Mouse (Mus musculus) forebrain, embryonic 10.5 days (tissue): ENCODE data around the gene Klhdc1. TPM values are rescaled to one million over a fixed set of nuclear protein-coding genes. Genes with fewer than 3 reads are reported as not detected.

Source experiments
- DNase-seq: peaks from one replicate; pipeline ENCODE4 v3.0.0-alpha.2; 2017; ENCODE audit warnings: low spot score; ENCODE audit errors: extremely low spot score
- H3K27ac ChIP-seq: fragments of 300-500 bp; sonication (generic); 2 replicates; pipeline ENCODE4 v1.5.1; 2016; ENCODE audit warnings: mild to moderate bottlenecking
- H3K27me3 ChIP-seq: fragments of 300-500 bp; sonication (generic); 2 replicates; pipeline ENCODE4 v1.6.1; 2016; ENCODE audit warnings: mild to moderate bottlenecking; ENCODE audit not compliant: poor library complexity, severe bottlenecking
- H3K36me3 ChIP-seq: fragments of 300-500 bp; sonication (generic); replicated peaks from 2 replicates; pipeline ENCODE4 v1.6.1; 2016; ENCODE audit warnings: mild to moderate bottlenecking, moderate library complexity
- H3K4me1 ChIP-seq: fragments of 300-500 bp; sonication (generic); 2 replicates; pipeline ENCODE4 v1.6.1; 2016
- H3K4me3 ChIP-seq: fragments of 300-500 bp; sonication (generic); 2 replicates; pipeline ENCODE4 v1.5.1; 2016; ENCODE audit warnings: mild to moderate bottlenecking, moderate library complexity
- H3K9me3 ChIP-seq: fragments of 300-500 bp; sonication (generic); 2 replicates; pipeline ENCODE4 v1.6.1; 2016; ENCODE audit warnings: mild to moderate bottlenecking, moderate library complexity
- WGBS: fragments of 180-500 bp; shearing (Covaris S2); methylation state at CpG from one replicate; pipeline ENCODE4 v1.1.7; 2016; 5-methylcytosine and 5-hydroxymethylcytosine counted together
- polyA plus RNA-seq: library from polyadenylated mRNA; unstranded; fragments of >200 nt; fragmentation: Nextera tagmentation; extraction: Ambion mirVana; gene quantifications from 2 replicates; pipeline ENCODE4 v1.2.1, GENCODE M21; 2016

The Klhdc1 gene
- polyA plus RNA-seq, 1 experiment from 2014 or later, result 3.3 TPM

GRCm38 (mm10) chr12:69241771-69242431 lies 925 bp downstream of the Klhdc1 start:
- Histone ChIP-seq H3K27me3 (no peaks in the 10 kb centered on the region), H3K4me1 (peaks cover 14% of the 10 kb centered on the region), H3K36me3 (no peaks in the 10 kb centered on the region), H3K9me3 (no peaks in the 10 kb centered on the region), H3K4me3 (peak overlapping the region; percentile 84), H3K27ac (peak overlapping the region; percentile 92)
- peak; percentile 76 for DNase-seq
- WGBS, result under 1% methylated on average over 64 of the region's 64 CpGs

GRCm38 (mm10) chr12:69249766-69250165 lies 8.8 kb downstream of the Klhdc1 start:
- Histone ChIP-seq H3K27me3 (no peaks in the 10 kb centered on the region), H3K4me1 (peaks cover 10% of the 10 kb centered on the region; the same call in 1 of the 2 replicates), H3K4me3 (no peak overlapping the region), H3K9me3 (no peaks in the 10 kb centered on the region), H3K27ac (no peak overlapping the region), H3K36me3 (no peaks in the 10 kb centered on the region)
- WGBS, result 88% methylated on average over 4 of the region's 4 CpGs
- no peak for DNase-seq

- no peaks in the 10 kb centered on the region for H3K36me3 ChIP-seq
- peaks cover 10% of the 10 kb centered on the region; the same call in 1 of the 2 replicates for H3K4me1 ChIP-seq
- WGBS, result 83% methylated on average over 8 of the region's 8 CpGs
- H3K9me3 ChIP-seq, result no peaks in the 10 kb centered on the region
- H3K27me3 ChIP-seq, result no peaks in the 10 kb centered on the region
- H3K27ac ChIP-seq, result no peak overlapping the region
- no peak overlapping the region for H3K4me3 ChIP-seq
- no peak for DNase-seq
These were observed 9.8 kb downstream of the Klhdc1 start for GRCm38 (mm10) chr12:69250756-69251155.

- 89% methylated on average over 1 of the region's 1 CpGs for WGBS
These were observed 12.8 kb downstream of the Klhdc1 start for GRCm38 (mm10) chr12:69253806-69254205.

DNA sequence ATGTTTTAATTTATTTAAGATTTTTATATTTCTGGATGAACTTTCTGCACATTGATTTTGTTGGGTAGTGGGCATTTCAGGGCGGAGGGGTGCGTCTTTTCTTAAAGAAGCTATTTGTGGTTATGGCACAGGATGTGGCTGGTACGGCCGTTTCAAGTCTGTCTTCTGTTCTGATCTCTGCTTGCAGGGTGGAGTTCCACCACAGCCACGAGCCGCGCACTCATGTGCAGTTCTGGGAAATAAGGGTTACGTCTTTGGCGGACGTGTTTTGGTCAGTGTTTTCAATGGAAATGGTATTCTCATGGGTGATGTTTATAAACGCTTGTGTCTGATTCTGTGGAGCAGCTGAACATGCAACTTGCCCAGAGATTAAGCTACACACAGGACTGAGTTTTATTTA lies 16.9 kb downstream of the Klhdc1 start:
- no peak overlapping the region for H3K4me3 ChIP-seq
- no peak overlapping the region for H3K27ac ChIP-seq
- no peak for DNase-seq
- no peaks in the 10 kb centered on the region for H3K36me3 ChIP-seq
- peaks cover 8% of the 10 kb centered on the region; the same call in 1 of the 2 replicates for H3K4me1 ChIP-seq
- no peaks in the 10 kb centered on the region for H3K27me3 ChIP-seq
- no peaks in the 10 kb centered on the region for H3K9me3 ChIP-seq
- 91% methylated on average over 11 of the region's 11 CpGs for WGBS

More at GRCm38 (mm10) chr12:69253806-69254205, 12.8 kb downstream of the Klhdc1 start:
- DNase-seq, result no peak
- Histone ChIP-seq H3K4me3 (no peak overlapping the region), H3K27ac (no peak overlapping the region), H3K36me3 (no peaks in the 10 kb centered on the region), H3K9me3 (no peaks in the 10 kb centered on the region), H3K27me3 (no peaks in the 10 kb centered on the region), H3K4me1 (peaks cover 10% of the 10 kb centered on the region; the same call in 1 of the 2 replicates)

DNA sequence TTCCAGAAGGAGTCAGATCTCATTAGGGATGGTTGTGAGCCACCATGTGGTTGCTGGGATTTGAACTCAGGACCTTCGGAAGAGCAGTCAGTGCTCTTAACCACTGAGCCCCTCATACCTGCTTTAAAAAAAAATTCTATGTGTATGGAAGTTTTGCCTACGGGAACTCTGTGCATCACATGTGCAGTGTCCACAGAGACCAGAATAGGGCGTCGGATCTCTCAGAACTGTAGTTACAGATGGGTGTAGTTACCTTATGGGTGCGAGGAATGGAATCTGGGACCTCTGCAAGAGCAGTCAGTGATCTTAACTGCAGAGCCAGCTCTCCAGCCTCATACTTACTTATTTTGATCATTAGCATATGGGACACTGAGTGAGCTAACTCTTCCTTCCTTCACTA lies 21.3 kb downstream of the Klhdc1 start:
- Histone ChIP-seq H3K36me3 (no peaks in the 10 kb centered on the region), H3K4me3 (no peak overlapping the region), H3K27me3 (no peaks in the 10 kb centered on the region), H3K4me1 (no peaks in the 10 kb centered on the region), H3K9me3 (no peaks in the 10 kb centered on the region), H3K27ac (no peak overlapping the region)
- no peak for DNase-seq
- 97% methylated on average over 5 of the region's 5 CpGs for WGBS

DNA sequence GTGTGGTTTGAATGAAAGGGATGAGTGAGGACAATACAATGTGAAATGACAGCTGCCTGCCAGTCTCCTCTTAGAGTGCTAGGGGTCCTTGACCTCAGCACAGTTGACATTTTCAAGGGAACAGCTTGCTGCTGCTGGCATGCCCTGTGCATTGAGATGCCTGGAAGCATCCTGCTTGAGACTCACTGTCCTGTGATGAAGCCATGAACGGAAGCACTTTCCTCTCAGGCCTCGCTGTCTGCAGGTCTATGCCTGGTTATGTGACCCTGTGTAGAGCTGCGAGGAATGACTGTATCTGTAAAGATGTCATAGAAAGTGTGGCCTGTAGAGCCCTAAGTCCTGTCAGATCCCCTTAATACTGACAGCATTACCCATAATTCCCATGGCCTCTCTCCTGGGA lies 24.1 kb downstream of the Klhdc1 start:
- DNase-seq, result no peak
- Histone ChIP-seq H3K36me3 (no peaks in the 10 kb centered on the region), H3K27ac (no peak overlapping the region), H3K4me1 (no peaks in the 10 kb centered on the region), H3K9me3 (no peaks in the 10 kb centered on the region), H3K4me3 (no peak overlapping the region), H3K27me3 (no peaks in the 10 kb centered on the region)
- WGBS, result 87% methylated on average over 3 of the region's 3 CpGs

DNA sequence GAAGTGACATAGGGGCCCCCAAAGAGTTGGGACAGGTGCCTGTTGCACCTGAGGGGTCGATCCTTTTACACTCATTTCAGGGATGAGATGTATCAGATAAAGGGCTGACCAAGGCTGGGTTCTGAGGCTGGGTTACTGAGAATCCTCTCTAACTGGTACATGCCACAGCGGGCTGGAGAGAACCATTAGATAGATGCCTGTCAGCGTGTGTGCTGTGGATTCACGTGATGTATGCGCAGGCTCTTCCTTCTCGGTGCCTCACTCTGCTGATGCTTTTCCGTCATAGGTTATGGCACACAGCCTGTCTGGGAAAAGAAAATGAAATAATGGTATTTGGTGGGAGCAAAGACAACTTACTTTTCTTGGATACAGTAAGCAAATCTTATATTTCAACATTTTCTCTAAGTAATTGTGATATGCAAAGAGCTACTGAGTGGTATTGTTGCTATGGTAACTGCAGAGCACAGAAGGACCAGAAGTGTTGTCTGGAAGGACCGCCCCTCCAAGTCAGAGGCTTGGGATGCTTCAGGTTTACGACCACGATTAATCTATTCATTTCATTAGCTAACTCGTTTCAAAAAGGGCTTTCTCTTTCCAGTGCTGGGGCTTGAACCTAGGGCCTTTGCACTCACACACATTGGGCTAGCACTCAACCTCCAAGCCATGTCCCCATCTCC lies 27.1 kb downstream of the Klhdc1 start:
- 82% methylated on average over 11 of the region's 11 CpGs for WGBS
- Histone ChIP-seq H3K27me3 (no peaks in the 10 kb centered on the region), H3K4me1 (no peaks in the 10 kb centered on the region)

DNA sequence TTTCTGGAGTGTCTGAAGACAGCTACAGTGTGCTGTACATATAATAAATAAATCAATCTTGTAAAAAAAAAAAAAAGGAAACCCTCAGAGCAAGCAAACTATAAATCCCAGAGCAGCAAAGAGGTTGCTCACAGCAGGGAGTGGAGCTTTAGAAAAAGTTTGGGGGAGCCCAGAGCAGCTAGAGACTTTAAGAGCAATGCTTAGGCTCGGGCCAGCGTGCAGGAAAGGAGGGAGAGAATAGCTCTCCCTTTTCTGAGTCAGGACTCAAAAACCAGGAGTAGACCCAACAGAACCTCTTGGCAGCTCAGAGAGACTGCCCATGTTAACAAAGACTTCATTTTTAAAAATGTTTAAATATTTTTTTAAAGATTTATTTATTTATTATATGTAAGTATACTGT lies 28.0 kb downstream of the Klhdc1 start:
- 81% methylated on average over 2 of the region's 2 CpGs for WGBS

More for the DNA sequence above, 27.1 kb downstream of the Klhdc1 start:
- DNase-seq, result no peak
- H3K9me3 ChIP-seq, result no peaks in the 10 kb centered on the region
- no peaks in the 10 kb centered on the region for H3K36me3 ChIP-seq
- no peak overlapping the region for H3K4me3 ChIP-seq
- H3K27ac ChIP-seq, result no peak overlapping the region

DNA sequence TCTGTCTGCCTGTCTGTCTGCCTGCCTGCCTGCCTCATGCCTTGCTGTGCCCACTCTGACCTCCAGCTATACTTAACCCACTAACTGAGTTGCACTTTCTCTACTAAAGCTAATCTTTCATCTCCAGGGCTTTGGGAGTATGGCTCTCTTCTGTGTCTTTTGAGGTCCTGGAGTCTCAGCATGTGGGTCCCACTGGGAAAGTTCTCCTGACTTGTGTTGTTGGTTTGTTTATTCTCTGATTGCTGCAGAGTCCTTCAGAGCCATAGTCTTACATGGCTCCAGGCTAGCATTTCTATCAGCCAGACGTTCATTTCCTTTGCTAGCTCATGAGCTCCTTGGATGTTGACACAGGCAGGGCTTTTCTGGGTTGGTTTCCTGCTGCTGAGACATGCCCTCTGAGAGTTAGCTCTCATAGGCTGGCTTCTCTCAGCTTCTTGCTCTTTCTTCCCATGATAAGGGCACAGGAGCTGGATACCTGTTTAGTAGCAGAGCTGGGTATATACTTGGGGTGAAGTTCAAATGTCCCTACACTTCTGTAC lies 39.0 kb downstream of the Klhdc1 start:
- Histone ChIP-seq H3K36me3 (no peaks in the 10 kb centered on the region), H3K4me3 (no peak overlapping the region), H3K27me3 (no peaks in the 10 kb centered on the region), H3K27ac (no peak overlapping the region), H3K4me1 (no peaks in the 10 kb centered on the region), H3K9me3 (no peaks in the 10 kb centered on the region)
- 64% methylated on average over 1 of the region's 1 CpGs for WGBS
- no peak for DNase-seq

More for the DNA sequence above, 28.0 kb downstream of the Klhdc1 start:
- Histone ChIP-seq H3K9me3 (no peaks in the 10 kb centered on the region), H3K36me3 (no peaks in the 10 kb centered on the region), H3K4me1 (no peaks in the 10 kb centered on the region), H3K27me3 (no peaks in the 10 kb centered on the region), H3K4me3 (no peak overlapping the region), H3K27ac (no peak overlapping the region)
- no peak for DNase-seq

DNA sequence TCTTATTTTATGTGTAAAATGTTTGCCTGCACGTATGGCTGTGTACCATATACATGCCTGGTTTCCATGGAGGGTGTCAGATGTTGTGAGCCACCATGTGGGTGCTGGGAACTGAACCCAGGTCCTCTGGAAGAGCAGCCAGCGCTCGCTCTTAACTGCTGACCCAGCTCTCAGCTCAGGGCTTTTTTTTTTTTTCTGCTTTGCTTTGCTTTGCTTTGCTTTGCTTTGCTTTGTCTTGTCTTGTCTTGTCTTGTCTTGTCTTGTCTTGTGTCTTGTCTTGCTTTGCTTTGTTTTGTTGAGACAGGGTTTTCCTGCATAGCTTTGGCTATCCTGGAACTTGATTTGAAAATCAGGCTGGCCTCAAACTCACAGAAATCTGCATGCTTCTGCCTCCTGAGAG lies 39.9 kb downstream of the Klhdc1 start:
- no peaks in the 10 kb centered on the region for H3K27me3 ChIP-seq
- no peaks in the 10 kb centered on the region for H3K9me3 ChIP-seq
- no peak overlapping the region for H3K27ac ChIP-seq
- 94% methylated on average over 3 of the region's 3 CpGs for WGBS
- H3K4me1 ChIP-seq, result no peaks in the 10 kb centered on the region
- H3K4me3 ChIP-seq, result no peak overlapping the region
- no peak for DNase-seq
- H3K36me3 ChIP-seq, result no peaks in the 10 kb centered on the region

DNA sequence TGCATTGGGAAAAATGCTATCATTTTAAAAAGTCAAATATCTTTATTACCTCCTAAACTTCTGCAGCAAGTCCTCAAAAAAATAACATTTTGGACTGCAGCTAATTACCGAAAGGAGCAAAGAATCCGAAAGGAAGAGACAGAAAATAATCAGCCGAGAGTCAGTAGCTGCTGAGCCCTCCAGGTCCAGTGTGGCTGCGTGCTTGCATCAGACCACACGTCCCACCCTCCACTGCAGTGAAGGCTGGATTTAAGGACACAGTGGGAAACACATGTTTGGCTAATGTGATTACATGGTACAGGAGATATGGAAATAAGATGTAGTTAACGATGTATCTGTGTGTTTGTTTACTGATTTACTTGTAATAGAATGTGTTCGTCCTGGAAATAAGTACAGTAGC lies 42.2 kb downstream of the Klhdc1 start:
- WGBS, result 91% methylated on average over 7 of the region's 7 CpGs

DNA sequence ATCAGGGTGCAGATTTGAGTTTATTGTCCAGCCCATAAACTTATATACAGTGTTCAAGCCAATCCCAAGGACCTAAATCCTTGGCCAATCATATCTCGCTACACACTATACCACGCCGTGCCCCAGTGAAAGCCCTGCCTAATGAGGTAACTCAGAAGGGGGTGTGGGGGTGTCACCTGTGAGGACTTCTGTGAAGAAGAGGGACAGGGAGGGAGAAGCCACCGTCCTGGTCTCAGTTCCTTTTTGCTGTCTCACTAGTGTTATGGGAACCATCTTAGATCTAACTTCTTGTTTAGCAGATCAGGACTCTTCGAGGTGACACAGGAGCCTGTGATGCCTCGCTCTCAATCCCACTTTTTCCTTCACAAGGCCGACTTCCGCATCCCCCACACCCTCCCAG lies 46.6 kb downstream of the Klhdc1 start:
- WGBS, result 91% methylated on average over 8 of the region's 8 CpGs
- Histone ChIP-seq H3K4me3 (no peak overlapping the region), H3K27ac (no peak overlapping the region), H3K4me1 (no peaks in the 10 kb centered on the region), H3K36me3 (no peaks in the 10 kb centered on the region), H3K9me3 (no peaks in the 10 kb centered on the region), H3K27me3 (no peaks in the 10 kb centered on the region)
- no peak for DNase-seq

More for the DNA sequence above, 42.2 kb downstream of the Klhdc1 start:
- H3K27me3 ChIP-seq, result no peaks in the 10 kb centered on the region
- no peak overlapping the region for H3K27ac ChIP-seq
- no peaks in the 10 kb centered on the region for H3K36me3 ChIP-seq
- DNase-seq, result no peak
- H3K9me3 ChIP-seq, result no peaks in the 10 kb centered on the region
- no peaks in the 10 kb centered on the region for H3K4me1 ChIP-seq
- H3K4me3 ChIP-seq, result no peak overlapping the region
